Mouse (Mus musculus) ovary, postnatal 10 days (tissue): Measurements from ENCODE around the gene Tap2.

Experiments
- DNase-seq: peaks from one replicate; pipeline ENCODE4 v3.0.0; 2022; ENCODE audit warnings: low spot score

Gene Tap2

DNA sequence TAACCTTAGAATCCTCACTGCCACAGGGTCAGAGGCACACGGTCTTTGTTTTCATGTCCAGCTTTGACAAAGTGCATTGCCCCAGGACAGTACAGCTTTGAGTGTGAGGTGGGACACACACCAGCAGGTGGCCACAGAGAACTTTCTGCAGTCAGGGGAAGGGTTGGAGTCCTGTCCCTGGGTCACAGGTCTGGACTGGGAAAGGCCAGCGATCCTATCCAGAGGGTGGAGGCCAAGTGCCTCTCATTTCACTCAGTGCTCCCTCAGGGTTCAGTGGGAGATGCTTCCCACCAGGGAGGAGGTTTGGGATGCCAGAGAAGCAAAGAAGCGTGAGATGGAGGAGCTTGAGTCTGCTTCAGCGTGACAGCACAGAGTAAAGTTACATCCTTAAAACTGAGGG is 48.3 kb downstream of the Tap2 start:
- no peak for DNase-seq

DNA sequence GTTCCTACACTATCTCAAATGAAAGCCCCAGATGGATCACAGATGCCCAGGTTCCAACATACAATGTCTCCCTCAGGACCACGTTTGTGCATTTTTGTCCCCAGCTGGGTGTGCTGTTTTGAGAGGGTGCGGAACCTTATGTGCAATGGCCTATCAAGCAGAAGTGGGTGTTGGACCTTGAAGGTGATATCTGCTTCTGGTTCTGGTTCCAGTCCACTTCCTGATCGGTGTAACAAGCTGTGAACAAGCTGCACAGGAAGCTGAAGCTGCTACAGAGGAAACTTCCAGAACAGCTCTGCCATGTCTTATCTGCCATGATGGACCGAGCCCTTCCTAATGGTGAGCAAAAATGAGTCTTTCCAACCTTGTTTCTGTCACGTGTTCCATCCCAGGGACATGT is 53.2 kb downstream of the Tap2 start:
- DNase-seq: no peak

DNA sequence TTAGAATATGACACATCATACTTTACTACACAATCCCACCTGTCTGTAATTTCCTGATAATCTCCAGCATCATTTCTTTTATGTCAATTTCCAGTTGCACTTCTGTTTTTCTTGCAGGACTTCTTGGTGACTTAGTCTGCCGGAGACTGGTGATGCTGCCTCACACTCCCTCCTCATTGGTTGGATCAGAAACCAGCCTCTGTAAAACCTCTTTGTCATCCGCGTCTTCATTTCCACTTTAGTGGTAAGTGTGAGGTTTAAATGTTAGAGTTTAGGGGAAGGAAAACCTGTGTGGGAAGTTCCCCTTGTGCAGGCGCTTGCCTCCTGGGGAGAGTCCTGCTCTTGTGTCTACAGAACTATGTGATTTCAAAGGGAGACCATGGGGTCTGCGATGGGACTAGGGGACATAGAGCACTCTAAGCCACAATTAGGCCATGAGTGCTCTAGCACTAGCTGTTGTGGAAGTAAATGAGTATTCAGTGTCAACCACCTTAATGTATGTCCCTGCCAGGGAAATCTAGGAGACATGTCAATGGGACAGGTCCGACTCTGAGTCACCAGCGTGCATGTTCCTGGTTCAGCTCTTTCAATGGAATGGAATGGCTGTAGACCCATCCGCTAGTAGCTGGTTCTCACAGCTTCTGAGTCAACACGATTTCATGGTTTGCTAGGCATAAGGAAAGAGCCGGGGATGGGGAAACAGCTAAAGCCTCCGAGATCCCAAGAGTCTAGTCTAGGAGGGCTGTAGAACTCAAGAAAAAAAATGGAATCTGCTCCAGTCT is 54.5 kb downstream of the Tap2 start, which contains the start of gene H2-Ab1:
TSS of gene H2-Ab1 (plus strand) at position 96 of the 782 bp plus-strand sequence.
- DNase-seq: peak; percentile 65

DNA sequence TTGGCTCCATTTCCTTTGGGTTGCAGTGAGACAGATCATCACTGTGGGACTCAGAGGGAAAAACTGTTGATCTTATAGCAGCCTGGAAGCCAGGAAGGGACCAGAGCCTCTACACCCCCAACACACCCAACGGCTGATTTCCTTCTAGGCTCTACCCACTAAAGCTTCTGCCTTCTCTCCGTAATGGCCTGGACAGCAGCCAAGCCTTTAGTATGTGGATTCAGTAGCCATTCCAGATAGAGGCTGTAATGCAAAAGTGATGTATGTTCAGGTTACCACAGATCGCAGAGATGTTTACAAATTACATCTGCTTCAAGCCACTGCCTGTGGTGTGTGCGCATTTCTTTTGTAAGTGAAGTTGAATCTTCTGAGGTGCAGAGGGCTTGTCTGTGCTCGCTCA is 57.2 kb downstream of the Tap2 start:
- DNase-seq: no peak

DNA sequence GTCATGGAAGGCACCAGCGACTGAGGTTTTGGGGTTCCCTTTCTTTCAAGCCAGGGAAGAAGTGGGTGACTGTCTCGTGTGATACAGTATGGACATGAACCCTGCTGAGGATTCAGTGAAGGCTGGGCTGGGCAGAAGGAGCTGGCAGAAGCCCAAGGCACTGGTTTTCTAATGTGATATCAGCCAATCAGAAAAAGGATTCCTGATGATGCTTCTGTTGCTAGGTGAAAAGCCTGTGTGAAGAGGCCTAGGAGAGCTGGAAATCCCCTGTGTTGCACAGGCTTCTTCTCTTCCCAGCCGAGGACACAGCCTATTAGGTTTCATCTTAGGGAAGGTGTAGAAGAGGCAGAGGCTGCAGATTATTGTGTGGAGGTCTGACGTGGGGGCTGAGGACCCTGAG is 58.2 kb downstream of the Tap2 start:
- DNase-seq: peak; percentile 49

DNA sequence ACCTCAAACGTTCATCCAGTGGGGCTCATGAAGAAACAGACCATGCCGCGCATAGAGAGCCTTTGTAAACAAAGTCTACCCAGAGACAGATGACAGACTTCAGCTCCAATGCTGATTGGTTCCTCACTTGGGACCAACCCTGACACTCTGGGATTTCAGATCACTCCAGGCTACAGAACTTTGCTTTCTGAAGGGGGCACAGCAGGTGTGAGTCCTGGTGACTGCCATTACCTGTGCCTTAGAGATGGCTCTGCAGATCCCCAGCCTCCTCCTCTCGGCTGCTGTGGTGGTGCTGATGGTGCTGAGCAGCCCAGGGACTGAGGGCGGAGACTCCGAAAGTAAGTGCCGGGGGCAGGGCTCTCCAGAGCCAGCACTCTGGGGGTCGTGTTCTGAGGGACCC is 59.7 kb downstream of the Tap2 start:
- DNase-seq: peak; percentile 41

DNA sequence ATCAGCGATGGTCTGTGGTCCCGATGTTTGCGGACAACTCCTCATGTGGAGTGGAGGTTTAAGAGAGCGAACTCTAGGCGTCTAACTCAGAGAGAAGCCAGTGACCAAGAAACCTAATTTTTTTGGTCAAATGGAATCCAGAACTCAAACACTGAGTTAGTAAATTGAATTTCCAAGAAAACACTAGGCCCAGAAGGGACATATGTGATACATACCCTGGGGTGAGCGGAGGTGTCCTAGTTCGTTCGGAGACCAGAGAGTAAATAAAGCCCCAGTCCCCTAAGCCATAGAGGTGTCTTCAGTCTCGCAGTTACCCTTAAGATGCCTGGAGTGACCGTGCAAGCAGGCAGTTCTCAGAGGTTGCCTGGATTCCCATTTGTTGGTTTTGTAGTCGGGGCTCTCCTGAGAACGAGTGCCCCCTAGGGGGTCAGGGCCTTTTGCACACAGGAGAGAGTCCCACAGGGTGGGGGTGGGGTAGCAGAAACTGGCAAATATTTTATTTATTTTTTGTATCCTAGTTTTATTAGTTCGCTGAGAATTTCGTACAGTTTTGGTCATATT is 60.6 kb downstream of the Tap2 start:
- DNase-seq: no peak

DNA sequence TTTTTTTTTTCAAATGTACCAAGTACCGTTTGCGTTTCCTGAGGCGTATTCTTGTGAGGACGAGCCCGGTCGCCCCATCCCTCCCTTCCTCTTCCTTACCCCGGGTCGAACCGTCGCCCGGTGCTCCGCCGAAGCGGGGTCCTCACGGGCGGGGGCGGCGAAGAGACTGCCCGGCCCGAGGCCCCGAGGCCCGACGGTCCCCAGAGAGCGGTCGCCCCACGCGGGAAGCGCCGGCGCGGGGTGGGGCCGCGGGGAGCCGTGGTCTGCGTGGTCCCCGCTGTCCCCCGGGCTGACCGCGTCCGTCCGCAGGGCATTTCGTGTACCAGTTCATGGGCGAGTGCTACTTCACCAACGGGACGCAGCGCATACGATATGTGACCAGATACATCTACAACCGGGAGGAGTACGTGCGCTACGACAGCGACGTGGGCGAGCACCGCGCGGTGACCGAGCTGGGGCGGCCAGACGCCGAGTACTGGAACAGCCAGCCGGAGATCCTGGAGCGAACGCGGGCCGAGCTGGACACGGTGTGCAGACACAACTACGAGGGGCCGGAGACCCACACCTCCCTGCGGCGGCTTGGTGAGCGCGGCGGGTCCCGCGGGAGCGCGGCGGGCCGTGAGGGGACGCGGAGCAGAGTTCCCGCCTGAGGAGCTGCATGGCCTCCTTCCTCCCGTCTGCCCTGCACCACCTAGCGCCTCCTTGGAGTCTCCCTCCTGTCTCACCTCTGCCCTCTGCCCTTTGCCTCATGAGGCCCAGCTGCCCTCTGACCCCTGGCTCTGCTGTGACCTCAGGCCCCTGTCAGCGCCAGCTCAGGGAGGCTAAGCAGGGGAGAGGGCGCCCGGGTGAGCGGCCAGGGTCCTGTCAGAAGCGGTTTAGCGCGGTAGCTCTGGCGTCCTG is 61.4 kb downstream of the Tap2 start:
- no peak for DNase-seq
